Mouse (Mus musculus) intestine, postnatal 0 days (tissue): ENCODE measurements around the gene Il21r. TPM values are rescaled to one million over a fixed set of nuclear protein-coding genes. Genes with fewer than 3 reads are reported as not detected.

Source experiments
- ATAC-seq: fragments of 200-750 bp; cut with Nextera tagmentation; 2 replicates; pipeline ENCODE4 v1.8.0; 2017; ENCODE audit warnings: mild to moderate bottlenecking, moderate TSS enrichment, moderate library complexity
- H3K27ac ChIP-seq: fragments of 300-500 bp; sonication (generic); 2 replicates; pipeline ENCODE4 v1.5.1; 2014; ENCODE audit warnings: mild to moderate bottlenecking, low read depth, low read length, moderate library complexity
- H3K27me3 ChIP-seq: fragments of 300-500 bp; sonication (generic); replicated peaks from 2 replicates; pipeline ENCODE4 v1.6.1; 2014; ENCODE audit warnings: low read length, mixed read lengths; ENCODE audit not compliant: control insufficient read depth, insufficient read depth
- H3K36me3 ChIP-seq: fragments of 300-500 bp; sonication (generic); 2 replicates; pipeline ENCODE4 v1.6.1; 2014; ENCODE audit warnings: mild to moderate bottlenecking, moderate library complexity; ENCODE audit not compliant: control insufficient read depth, insufficient read depth
- H3K4me1 ChIP-seq: fragments of 300-500 bp; sonication (generic); replicated peaks from 2 replicates; pipeline ENCODE4 v1.6.1; 2014; ENCODE audit warnings: antibody characterized with exemption, low read length, mixed read lengths; ENCODE audit not compliant: control insufficient read depth, insufficient read depth
- H3K4me2 ChIP-seq: fragments of 300-500 bp; sonication (generic); replicated peaks from 2 replicates; pipeline ENCODE4 v1.6.1; 2014; ENCODE audit warnings: low read depth, mild to moderate bottlenecking, moderate library complexity
- H3K4me3 ChIP-seq: fragments of 300-500 bp; sonication (generic); 2 replicates; pipeline ENCODE4 v1.5.1; 2014; ENCODE audit warnings: low read depth, low read length
- H3K9ac ChIP-seq: fragments of 300-500 bp; sonication (generic); 2 replicates; pipeline ENCODE4 v1.6.1; 2014; ENCODE audit warnings: mild to moderate bottlenecking, low read depth, low read length
- H3K9me3 ChIP-seq: fragments of 300-500 bp; sonication (generic); 2 replicates; pipeline ENCODE4 v1.6.1; 2016; ENCODE audit warnings: mixed run types; ENCODE audit not compliant: control insufficient read depth
- CTCF ChIP-seq: sonication (generic); IDR thresholded peaks from 2 replicates; pipeline ENCODE4 v1.5.1; 2016; ENCODE audit warnings: low read depth, mild to moderate bottlenecking, control low read depth, antibody characterized with exemption, moderate library complexity
- WGBS: fragments of 180-500 bp; shearing (Covaris S2); extraction: QIAGEN DNeasy Blood & Tissue Kit; methylation state at CpG from one replicate; pipeline ENCODE4 v1.1.7; 2014; 5-methylcytosine and 5-hydroxymethylcytosine counted together
- polyA plus RNA-seq: library from polyadenylated mRNA; unstranded; fragments of >200 nt; fragmentation: Nextera tagmentation; extraction: Ambion mirVana; gene quantifications from 2 replicates; pipeline ENCODE4 v1.2.1, GENCODE M21; 2015

Il21r gene
- polyA plus RNA-seq, 1 experiment from 2014 or later, result 0.09 TPM

DNA sequence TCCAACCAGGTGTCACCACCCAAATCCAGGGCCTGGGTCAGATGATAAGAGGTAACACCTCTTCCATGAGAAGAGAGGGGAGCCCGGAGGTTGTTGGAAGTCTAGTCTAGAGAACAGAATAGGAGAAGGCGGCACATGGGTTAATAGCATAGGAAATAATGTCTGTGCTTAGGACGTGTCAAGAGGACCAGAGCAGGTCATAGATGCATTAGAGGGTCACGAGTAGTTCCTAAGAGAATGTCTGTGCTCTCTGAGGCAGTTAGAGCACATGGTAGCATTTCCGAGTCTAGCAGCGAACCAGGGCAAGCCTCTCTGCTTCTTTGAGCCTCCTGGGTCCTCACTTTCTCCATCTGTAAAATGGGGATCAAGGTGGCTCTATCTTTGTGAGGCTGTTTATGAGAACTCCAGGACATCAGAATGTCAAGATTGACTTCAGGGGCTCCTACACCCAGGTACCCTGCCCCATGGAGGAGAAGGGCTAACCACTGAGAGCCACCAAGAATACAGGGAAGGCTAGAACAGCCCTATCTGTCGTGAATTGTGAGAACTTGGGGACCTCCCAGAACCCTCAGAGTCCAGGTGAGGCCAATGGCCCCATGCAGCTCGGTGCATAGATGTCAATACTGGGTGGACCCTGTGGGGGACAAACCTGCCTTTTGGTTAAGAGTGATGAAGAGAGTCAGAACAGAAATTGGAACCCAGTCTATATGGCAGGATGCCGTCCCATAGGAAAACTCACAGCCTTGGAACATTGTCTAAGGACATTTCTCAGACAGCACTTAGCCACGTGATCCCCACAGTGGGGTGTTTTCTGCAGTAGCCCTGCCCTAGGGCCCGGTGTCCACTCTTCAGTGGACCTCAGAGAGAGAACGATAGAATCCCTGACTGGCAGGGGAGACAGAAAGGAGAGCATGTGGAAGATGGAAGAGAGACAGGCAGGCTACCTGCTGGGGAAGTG lies 1.4 kb downstream of the Il21r start:
- H3K27ac ChIP-seq, result no peak overlapping the region
- no peaks in the 10 kb centered on the region for H3K9me3 ChIP-seq
- no peak overlapping the region for H3K4me2 ChIP-seq
- 81% methylated on average over 12 of the region's 12 CpGs for WGBS
- H3K36me3 ChIP-seq, result no peaks in the 10 kb centered on the region
- no peak for TF ChIP-seq CTCF
- H3K27me3 ChIP-seq, result no peaks in the 10 kb centered on the region
- no peaks in the 10 kb centered on the region for H3K4me1 ChIP-seq
- ATAC-seq, result no peak
- no peak overlapping the region for H3K4me3 ChIP-seq
- no peak overlapping the region for H3K9ac ChIP-seq

DNA sequence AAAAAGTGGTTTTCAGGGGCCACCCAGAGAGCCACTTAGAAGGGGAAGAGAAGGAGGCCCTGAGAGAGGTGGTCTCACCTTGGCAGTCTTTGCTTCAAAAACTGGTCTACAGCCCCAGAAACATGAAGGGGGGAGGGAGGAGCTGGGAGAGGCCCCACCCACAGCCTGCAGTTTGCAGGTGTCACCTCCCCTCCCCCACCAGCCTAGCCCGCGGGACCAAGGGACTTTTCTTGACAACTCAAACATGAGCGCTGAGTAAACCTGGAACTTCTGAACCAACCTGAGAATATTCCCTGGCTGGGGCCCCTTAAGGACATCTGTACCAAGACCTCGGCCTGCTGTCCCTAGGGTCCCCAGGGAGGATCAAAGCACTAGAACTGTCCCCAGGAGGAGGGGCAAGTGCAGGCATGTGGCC lies 2.5 kb downstream of the Il21r start:
- no peak overlapping the region for H3K4me3 ChIP-seq
- TF ChIP-seq CTCF, result no peak
- H3K27me3 ChIP-seq, result no peaks in the 10 kb centered on the region
- no peaks in the 10 kb centered on the region for H3K36me3 ChIP-seq
- no peak for ATAC-seq
- no peak overlapping the region for H3K27ac ChIP-seq
- no peak overlapping the region for H3K9ac ChIP-seq
- H3K4me1 ChIP-seq, result no peaks in the 10 kb centered on the region
- 39% methylated on average over 4 of the region's 4 CpGs for WGBS
- H3K4me2 ChIP-seq, result no peak overlapping the region
- no peaks in the 10 kb centered on the region for H3K9me3 ChIP-seq

- Histone ChIP-seq H3K4me2 (no peak overlapping the region), H3K27ac (no peak overlapping the region), H3K9ac (no peak overlapping the region), H3K27me3 (no peaks in the 10 kb centered on the region), H3K4me1 (no peaks in the 10 kb centered on the region), H3K9me3 (no peaks in the 10 kb centered on the region), H3K36me3 (no peaks in the 10 kb centered on the region), H3K4me3 (no peak overlapping the region)
- no peak for TF ChIP-seq CTCF
- ATAC-seq, result no peak
- 79% methylated on average over 2 of the region's 2 CpGs for WGBS
Observed at GRCm38 (mm10) chr7:125606265-125607164, 3.3 kb downstream of the Il21r start.

GRCm38 (mm10) chr7:125607384-125608182 lies 4.4 kb downstream of the Il21r start:
- H3K4me3 ChIP-seq, result no peak overlapping the region
- no peak for ATAC-seq
- H3K9ac ChIP-seq, result no peak overlapping the region
- H3K4me2 ChIP-seq, result no peak overlapping the region
- H3K9me3 ChIP-seq, result no peaks in the 10 kb centered on the region
- H3K27me3 ChIP-seq, result no peaks in the 10 kb centered on the region
- H3K27ac ChIP-seq, result no peak overlapping the region
- 61% methylated on average over 6 of the region's 6 CpGs for WGBS
- H3K4me1 ChIP-seq, result no peaks in the 10 kb centered on the region
- H3K36me3 ChIP-seq, result no peaks in the 10 kb centered on the region
- TF ChIP-seq CTCF, result no peak

- no peak overlapping the region for H3K27ac ChIP-seq
- no peaks in the 10 kb centered on the region for H3K36me3 ChIP-seq
- 90% methylated on average over 4 of the region's 4 CpGs for WGBS
- ATAC-seq, result no peak
- no peak overlapping the region for H3K4me2 ChIP-seq
- no peak for TF ChIP-seq CTCF
- H3K27me3 ChIP-seq, result no peaks in the 10 kb centered on the region
- H3K4me3 ChIP-seq, result no peak overlapping the region
- H3K9me3 ChIP-seq, result no peaks in the 10 kb centered on the region
- no peaks in the 10 kb centered on the region for H3K4me1 ChIP-seq
- H3K9ac ChIP-seq, result no peak overlapping the region
Observed at GRCm38 (mm10) chr7:125608183-125608688, 5.0 kb downstream of the Il21r start.
